8 mouse cellular contexts compared by ENCODE assay signal in genomic region chr16:4641119-4641838, GRCm38 (mm10). TPM values are rescaled to one million over a fixed set of nuclear protein-coding genes. Genes with fewer than 3 reads are reported as not detected.
DNase-seq lines count a peak whose midpoint lies in the region; ATAC-seq and TF ChIP-seq lines count a peak whose summit lies in the region.

No protein-coding gene starts in this region.

- H3K27ac ChIP-seq in forebrain, embryonic 14.5 days (ENCODE audit: low read depth, low read length) = no peak overlapping the region
- peak overlapping the region; percentile 80 for H3K27ac ChIP-seq in intestine, postnatal 0 days (ENCODE audit: low read depth, low read length)
- H3K27ac ChIP-seq in lung, embryonic 14.5 days (ENCODE audit: low read depth) = peak overlapping the region; percentile 93

- no peak for ATAC-seq in forebrain, embryonic 14.5 days
- no peak for ATAC-seq in intestine, postnatal 0 days
- ATAC-seq in lung, embryonic 14.5 days (ENCODE audit: insufficient read depth) = peak; percentile 35
- no peak for ATAC-seq in monocyte, adult 5-6 weeks (replicated peaks; ENCODE audit: insufficient number of reproducible peaks, low FRiP score, low TSS enrichment, poor library complexity, severe bottlenecking)

- peak overlapping the region; percentile 85; the same call in 1 of the 2 replicates for H3K4me3 ChIP-seq in E14TG2a.4 (replicated peaks; ENCODE audit: low read length)
- H3K4me3 ChIP-seq in forebrain, embryonic 14.5 days (ENCODE audit: low read depth, low read length) = no peak overlapping the region
- H3K4me3 ChIP-seq in intestine, postnatal 0 days (ENCODE audit: low read depth, low read length) = peak overlapping the region; percentile 63
- H3K4me3 ChIP-seq in lung, embryonic 14.5 days (ENCODE audit: low read depth, low read length) = peak overlapping the region; percentile 81

- peaks cover 30% of the 10 kb centered on the region for H3K36me3 ChIP-seq in E14TG2a.4 (ENCODE audit: insufficient read depth, low read length)
- H3K36me3 ChIP-seq in forebrain, embryonic 14.5 days (ENCODE audit: control insufficient read depth, insufficient read depth, low read length) = no peaks in the 10 kb centered on the region
- peaks cover 28% of the 10 kb centered on the region for H3K36me3 ChIP-seq in intestine, postnatal 0 days (ENCODE audit: control insufficient read depth, insufficient read depth)
- peaks cover 21% of the 10 kb centered on the region; the same call in 1 of the 2 replicates for H3K36me3 ChIP-seq in lung, embryonic 14.5 days (ENCODE audit: insufficient read depth)
- peaks cover 9% of the 10 kb centered on the region; the same call in 1 of the 2 replicates for H3K36me3 ChIP-seq in splenic B cell, adult 2 months (ENCODE audit: control insufficient read depth, insufficient read depth, low read length, poor library complexity, severe bottlenecking)

- no peak for DNase-seq in forebrain, embryonic 14.5 days (ENCODE audit: low spot score)
- peak; percentile 87 for DNase-seq in lung, embryonic 14.5 days
- peak; percentile 51 for DNase-seq in splenic B cell, adult 2 months (ENCODE audit: low read depth, low spot score)
- no peak for DNase-seq in adrenal gland, postnatal 4 days (ENCODE audit: low spot score in 2 of 2)
- no peak for DNase-seq in adrenal gland, adult 18-20 months (ENCODE audit: low spot score in 2 of 2)

- TF ChIP-seq CTCF in E14TG2a.4 (conservative IDR thresholded peaks at IDR 0.05; ENCODE audit: low read length) = no peak
- no peak for TF ChIP-seq CTCF in intestine, postnatal 0 days (IDR thresholded peaks at IDR 0.05; ENCODE audit: low read depth)
- TF ChIP-seq CTCF in lung, embryonic 14.5 days (IDR thresholded peaks at IDR 0.05; ENCODE audit: low read depth) = no peak

- H3K9ac ChIP-seq in forebrain, embryonic 14.5 days (ENCODE audit: low read length) = no peak overlapping the region
- H3K9ac ChIP-seq in intestine, postnatal 0 days (ENCODE audit: low read depth, low read length) = peak overlapping the region; percentile 68; the same call in 1 of the 2 replicates
- H3K9ac ChIP-seq in lung, embryonic 14.5 days = peak overlapping the region; percentile 82

- H3K9me3 ChIP-seq in E14TG2a.4 (ENCODE audit: low read length) = no peaks in the 10 kb centered on the region
- no peaks in the 10 kb centered on the region for H3K9me3 ChIP-seq in forebrain, embryonic 14.5 days (replicated peaks; ENCODE audit: control insufficient read depth, low read length)
- no peaks in the 10 kb centered on the region for H3K9me3 ChIP-seq in intestine, postnatal 0 days (ENCODE audit: control insufficient read depth)
- H3K9me3 ChIP-seq in lung, embryonic 14.5 days (ENCODE audit: low read depth, low read length) = no peaks in the 10 kb centered on the region

- WGBS in forebrain, embryonic 14.5 days = 65% methylated on average over 3 of the region's 3 CpGs
- 34% methylated on average over 3 of the region's 3 CpGs for WGBS in intestine, postnatal 0 days
- WGBS in lung, embryonic 14.5 days = 7% methylated on average over 3 of the region's 3 CpGs

- H3K4me2 ChIP-seq in forebrain, embryonic 14.5 days (ENCODE audit: low read length) = peak overlapping the region; percentile 82; the same call in 1 of the 2 replicates
- H3K4me2 ChIP-seq in intestine, postnatal 0 days (replicated peaks; ENCODE audit: low read depth) = peak overlapping the region; percentile 89
- peak overlapping the region; percentile 88 for H3K4me2 ChIP-seq in lung, embryonic 14.5 days

- peaks cover 50% of the 10 kb centered on the region for H3K4me1 ChIP-seq in E14TG2a.4 (replicated peaks; ENCODE audit: low read depth, low read length)
- peaks cover 30% of the 10 kb centered on the region for H3K4me1 ChIP-seq in forebrain, embryonic 14.5 days (ENCODE audit: control insufficient read depth, insufficient read depth, low read length)
- H3K4me1 ChIP-seq in intestine, postnatal 0 days (replicated peaks; ENCODE audit: control insufficient read depth, insufficient read depth, low read length) = peaks cover 19% of the 10 kb centered on the region; the same call in 1 of the 2 replicates
- peaks cover 38% of the 10 kb centered on the region for H3K4me1 ChIP-seq in lung, embryonic 14.5 days (ENCODE audit: insufficient read depth)

- H3K27me3 ChIP-seq in E14TG2a.4 (ENCODE audit: insufficient read depth, low read length) = peaks cover 8% of the 10 kb centered on the region
- no peaks in the 10 kb centered on the region for H3K27me3 ChIP-seq in forebrain, embryonic 14.5 days (replicated peaks; ENCODE audit: control insufficient read depth, insufficient read depth, low read length)
- no peaks in the 10 kb centered on the region for H3K27me3 ChIP-seq in intestine, postnatal 0 days (replicated peaks; ENCODE audit: control insufficient read depth, insufficient read depth, low read length)
- H3K27me3 ChIP-seq in lung, embryonic 14.5 days (ENCODE audit: insufficient read depth, low read length) = no peaks in the 10 kb centered on the region
- no peaks in the 10 kb centered on the region for H3K27me3 ChIP-seq in splenic B cell, adult 2 months (ENCODE audit: control insufficient read depth, insufficient read depth, low read length, poor library complexity, severe bottlenecking)

RNA-seq across cellular contexts. Expression of gene Dnaja3, which starts 1.5 kb away (rescaled TPM):
- 39.7 and 47.4 TPM in 2 replicates for polyA plus RNA-seq in forebrain, embryonic 14.5 days (2014; fragmentation: Nextera tagmentation; extraction: Ambion mirVana)
- polyA plus RNA-seq in intestine, postnatal 0 days (2015; fragmentation: Nextera tagmentation; extraction: Ambion mirVana) = 37.9 and 38.6 TPM in 2 replicates
- 58.7 and 59.3 TPM in 2 replicates for polyA plus RNA-seq in lung, embryonic 14.5 days (2014; fragmentation: Nextera tagmentation; extraction: Ambion mirVana)
- total RNA-seq in adrenal gland, postnatal 4 days (2021) = 10 to 100 TPM; 78.6 to 83.5 TPM
- 25.9 to 34.1 TPM (median 26.3 TPM) in 3 replicates for total RNA-seq in monocyte, adult 5-6 weeks (2017)
- 100 to 1,000 TPM; 132 to 145 TPM for total RNA-seq in adrenal gland, adult 18-20 months (2021)

RNA-seq across cellular contexts. Expression of gene Vasn, which starts 1.5 kb away (rescaled TPM):
- polyA plus RNA-seq in forebrain, embryonic 14.5 days (2014; fragmentation: Nextera tagmentation; extraction: Ambion mirVana) = 2.1 and 2.8 TPM in 2 replicates
- polyA plus RNA-seq in intestine, postnatal 0 days (2015; fragmentation: Nextera tagmentation; extraction: Ambion mirVana) = 5.0 and 5.3 TPM in 2 replicates
- polyA plus RNA-seq in lung, embryonic 14.5 days (2014; fragmentation: Nextera tagmentation; extraction: Ambion mirVana) = 23.1 and 23.5 TPM in 2 replicates
- 10 to 100 TPM; 15.7 to 18.8 TPM for total RNA-seq in adrenal gland, postnatal 4 days (2021)
- total RNA-seq in monocyte, adult 5-6 weeks (2017) = 0.19 to 0.43 TPM (median 0.39 TPM) in 3 replicates
- total RNA-seq in adrenal gland, adult 18-20 months (2021) = 10 to 100 TPM; 10.0 to 15.3 TPM

RNA-seq across cellular contexts. Expression of gene Pam16, which starts 16.5 kb away (rescaled TPM):
- 160 and 192 TPM in 2 replicates for polyA plus RNA-seq in forebrain, embryonic 14.5 days (2014; fragmentation: Nextera tagmentation; extraction: Ambion mirVana)
- 63.3 and 72.1 TPM in 2 replicates for polyA plus RNA-seq in intestine, postnatal 0 days (2015; fragmentation: Nextera tagmentation; extraction: Ambion mirVana)
- 81.9 and 86.3 TPM in 2 replicates for polyA plus RNA-seq in lung, embryonic 14.5 days (2014; fragmentation: Nextera tagmentation; extraction: Ambion mirVana)
- 10 to 100 TPM; 68.8 to 72.6 TPM for total RNA-seq in adrenal gland, postnatal 4 days (2021)
- 5.1 to 18.7 TPM (median 14.8 TPM) in 3 replicates for total RNA-seq in monocyte, adult 5-6 weeks (2017)
- total RNA-seq in adrenal gland, adult 18-20 months (2021) = 100 to 1,000 TPM; 117 to 118 TPM

RNA-seq across cellular contexts. Expression of gene Coro7, which starts 38.3 kb away (rescaled TPM):
- 9.2 and 18.3 TPM in 2 replicates for polyA plus RNA-seq in forebrain, embryonic 14.5 days (2014; fragmentation: Nextera tagmentation; extraction: Ambion mirVana)
- 25.3 and 27.5 TPM in 2 replicates for polyA plus RNA-seq in intestine, postnatal 0 days (2015; fragmentation: Nextera tagmentation; extraction: Ambion mirVana)
- polyA plus RNA-seq in lung, embryonic 14.5 days (2014; fragmentation: Nextera tagmentation; extraction: Ambion mirVana) = 13.1 and 15.1 TPM in 2 replicates
- total RNA-seq in adrenal gland, postnatal 4 days (2021) = 10 to 100 TPM; 32.8 to 42.6 TPM
- total RNA-seq in monocyte, adult 5-6 weeks (2017) = 28.4 to 62.6 TPM (median 29.8 TPM) in 3 replicates
- total RNA-seq in adrenal gland, adult 18-20 months (2021) = 10 to 100 TPM; 21.0 to 25.7 TPM

RNA-seq across cellular contexts. Expression of gene Glis2, which starts 46.8 kb away (rescaled TPM):
- 9.0 and 10.0 TPM in 2 replicates for polyA plus RNA-seq in forebrain, embryonic 14.5 days (2014; fragmentation: Nextera tagmentation; extraction: Ambion mirVana)
- 9.2 and 10.5 TPM in 2 replicates for polyA plus RNA-seq in intestine, postnatal 0 days (2015; fragmentation: Nextera tagmentation; extraction: Ambion mirVana)
- 24.4 and 29.2 TPM in 2 replicates for polyA plus RNA-seq in lung, embryonic 14.5 days (2014; fragmentation: Nextera tagmentation; extraction: Ambion mirVana)
- total RNA-seq in adrenal gland, postnatal 4 days (2021) = 10 to 100 TPM; 66.0 to 77.7 TPM
- total RNA-seq in monocyte, adult 5-6 weeks (2017) = 0.19 to 0.76 TPM (median 0.64 TPM) in 3 replicates
- total RNA-seq in adrenal gland, adult 18-20 months (2021) = 10 to 100 TPM; 11.3 to 11.5 TPM

Comparison
In these comparisons a context has a peak if more than half of its experiments do, and no peak if none do; other contexts are left out.
1. DNase-seq: peak in lung, embryonic 14.5 days (single experiment) and splenic B cell, adult 2 months (single experiment); none in forebrain, embryonic 14.5 days (single experiment), adrenal gland, postnatal 4 days (0 of 2) and adrenal gland, adult 18-20 months (0 of 2).
2. Peak in every context shown above with its lines, with median percentiles within 50 percentile points of each other: H3K4me2 ChIP-seq.